Mouse (Mus musculus) liver, adult 2 months (tissue): ENCODE measurements around the gene Cir1. TPM values are rescaled to one million over a fixed set of nuclear protein-coding genes. Genes with fewer than 3 reads are reported as not detected.

Experiments
- DNase-seq: peaks from one replicate; pipeline ENCODE4 v3.0.0-alpha.2; 2011; ENCODE audit warnings: low read depth, low spot score; ENCODE audit errors: extremely low read depth
- H3K27ac ChIP-seq: fragments of 200-500 bp; replicated peaks from 2 replicates; pipeline ENCODE4 v1.5.1; 2012; ENCODE audit warnings: low read depth, mild to moderate bottlenecking, control low read depth, inconsistent platforms, low read length; ENCODE audit not compliant: insufficient read depth
- H3K27me3 ChIP-seq: fragments of 200-500 bp; 2 replicates; pipeline ENCODE4 v1.6.1; 2012; ENCODE audit warnings: mild to moderate bottlenecking, moderate library complexity, low read length, inconsistent platforms; ENCODE audit not compliant: control insufficient read depth, insufficient read depth
- H3K36me3 ChIP-seq: fragments of 200-500 bp; 2 replicates; pipeline ENCODE4 v1.6.1; 2012; ENCODE audit warnings: low read length, inconsistent platforms; ENCODE audit not compliant: control insufficient read depth, insufficient read depth
- H3K4me1 ChIP-seq: fragments of 200-500 bp; 2 replicates; pipeline ENCODE4 v1.6.1; 2011; ENCODE audit warnings: low read length; ENCODE audit not compliant: control insufficient read depth, insufficient read depth
- H3K4me3 ChIP-seq: fragments of 200-500 bp; 2 replicates; pipeline ENCODE4 v1.5.1; 2011; ENCODE audit warnings: low read depth, mild to moderate bottlenecking, control low read depth, low read length, moderate library complexity; ENCODE audit not compliant: insufficient read depth
- H3K79me2 ChIP-seq: fragments of 200-500 bp; 2 replicates; pipeline ENCODE4 v1.6.1; 2012; ENCODE audit warnings: inconsistent platforms, mild to moderate bottlenecking, low read length, moderate library complexity; ENCODE audit not compliant: control insufficient read depth, insufficient read depth
- H3K9ac ChIP-seq: fragments of 200-500 bp; 2 replicates; pipeline ENCODE4 v1.6.1; 2012; ENCODE audit warnings: low read depth, mild to moderate bottlenecking, control low read depth, inconsistent platforms, low read length
- CTCF ChIP-seq: fragments of 200-500 bp; IDR thresholded peaks from 2 replicates; pipeline ENCODE4 v1.5.1; 2011; ENCODE audit warnings: low read depth, low read length, control low read depth
- POLR2A ChIP-seq: fragments of 200-500 bp; IDR thresholded peaks from 2 replicates; pipeline ENCODE4 v1.6.1; 2011; ENCODE audit warnings: low read length, control low read depth; ENCODE audit not compliant: insufficient read depth; ENCODE audit errors: extremely low read depth
- WGBS: fragments of 180-500 bp; shearing (Covaris S2); methylation state at CpG from one replicate; pipeline ENCODE4 v1.1.7; 2018; 5-methylcytosine and 5-hydroxymethylcytosine counted together
- polyA plus RNA-seq: library from polyadenylated mRNA; depleted of rRNA; stranded (reverse); fragments of >200 nt; gene quantifications from 2 replicates; pipeline ENCODE4 v1.2.3, GENCODE M21; 2012
- total RNA-seq: library from RNA; depleted of rRNA; stranded (reverse); fragments of >200 nt; gene quantifications from 2 replicates; pipeline ENCODE4 v1.2.3, GENCODE M21; 2014

Gene Cir1
- total and polyA plus RNA-seq, 2 experiments = 2.0 to 11.9 TPM

DNA sequence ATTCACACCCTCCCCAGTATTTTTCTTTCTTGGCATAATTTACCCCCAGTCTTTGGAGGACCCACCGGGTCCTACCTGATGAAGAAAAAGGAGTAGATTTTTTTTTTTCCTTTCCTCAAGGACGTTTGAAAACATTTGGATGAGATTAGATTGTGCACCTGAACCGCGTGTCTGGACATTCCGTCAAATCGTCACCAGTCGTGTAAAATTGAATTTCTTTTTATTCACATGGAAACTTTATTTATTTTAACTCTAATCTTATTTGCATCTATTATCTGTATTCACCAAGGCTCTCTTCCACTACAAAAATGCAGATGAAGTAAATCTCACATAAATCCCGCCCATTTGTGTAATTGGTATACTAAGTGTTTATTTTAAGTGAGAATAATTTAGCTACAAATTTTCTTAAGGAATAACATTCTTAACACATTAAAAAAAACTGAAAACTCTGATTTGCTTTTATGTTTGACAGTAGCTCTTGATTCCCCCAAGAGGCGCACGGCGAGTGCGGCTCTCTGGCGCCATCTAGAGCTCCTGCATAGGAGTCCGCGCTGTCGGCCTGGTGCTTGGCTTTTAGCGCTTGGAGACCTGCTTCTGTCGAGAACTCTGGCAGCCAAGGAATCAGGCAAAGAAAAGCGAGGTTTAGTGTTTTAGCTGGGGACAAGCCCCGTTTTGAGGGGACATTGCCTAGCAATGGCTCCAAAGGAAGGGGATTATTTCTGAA, 34.2 kb downstream of the Cir1 start:
- H3K4me3 ChIP-seq = no peak overlapping the region
- H3K4me1 ChIP-seq = peaks cover 3% of the 10 kb centered on the region
- peaks cover 45% of the 10 kb centered on the region for H3K27me3 ChIP-seq
- WGBS = 4% methylated on average over 20 of the region's 20 CpGs
- no peak overlapping the region for H3K9ac ChIP-seq
- H3K79me2 ChIP-seq = no peaks in the 10 kb centered on the region
- H3K36me3 ChIP-seq = no peaks in the 10 kb centered on the region
- DNase-seq = peak; percentile 67
- TF ChIP-seq POLR2A (no peak), CTCF (peak; percentile 98)
- H3K27ac ChIP-seq = no peak overlapping the region

GRCm38 (mm10) chr2:73277709-73278075, 34.8 kb downstream of the Cir1 start:
- no peak for TF ChIP-seq POLR2A
- TF ChIP-seq CTCF = no peak
- no peak overlapping the region for H3K27ac ChIP-seq
- H3K27me3 ChIP-seq = peaks cover 51% of the 10 kb centered on the region
- H3K79me2 ChIP-seq = no peaks in the 10 kb centered on the region
- H3K4me3 ChIP-seq = no peak overlapping the region
- no peak for DNase-seq
- H3K36me3 ChIP-seq = no peaks in the 10 kb centered on the region
- WGBS = 8% methylated on average over 18 of the region's 18 CpGs
- no peak overlapping the region for H3K9ac ChIP-seq
- H3K4me1 ChIP-seq = peaks cover 7% of the 10 kb centered on the region

- H3K4me3 ChIP-seq = no peak overlapping the region
- TF ChIP-seq CTCF = no peak
- TF ChIP-seq POLR2A = no peak
Measured at GRCm38 (mm10) chr2:73277021-73277708, 35.3 kb downstream of the Cir1 start.

GRCm38 (mm10) chr2:73276141-73276571, 36.3 kb downstream of the Cir1 start:
- H3K9ac ChIP-seq = no peak overlapping the region
- no peaks in the 10 kb centered on the region for H3K79me2 ChIP-seq
- no peak overlapping the region for H3K27ac ChIP-seq
- H3K36me3 ChIP-seq = no peaks in the 10 kb centered on the region
- 3% methylated on average over 6 of the region's 6 CpGs for WGBS
- peaks cover 13% of the 10 kb centered on the region for H3K4me1 ChIP-seq
- DNase-seq = no peak
- TF ChIP-seq CTCF = no peak
- TF ChIP-seq POLR2A = no peak
- H3K4me3 ChIP-seq = no peak overlapping the region
- H3K27me3 ChIP-seq = peaks cover 60% of the 10 kb centered on the region

More at GRCm38 (mm10) chr2:73277021-73277708, 35.3 kb downstream of the Cir1 start:
- WGBS = 3% methylated on average over 38 of the region's 38 CpGs
- no peak overlapping the region for H3K27ac ChIP-seq
- H3K27me3 ChIP-seq = peaks cover 54% of the 10 kb centered on the region
- DNase-seq = no peak
- no peaks in the 10 kb centered on the region for H3K79me2 ChIP-seq
- no peaks in the 10 kb centered on the region for H3K36me3 ChIP-seq
- no peak overlapping the region for H3K9ac ChIP-seq
- peaks cover 10% of the 10 kb centered on the region for H3K4me1 ChIP-seq

- WGBS = 16% methylated on average over 8 of the region's 8 CpGs
- Histone ChIP-seq H3K27ac (no peak overlapping the region), H3K27me3 (peaks cover 59% of the 10 kb centered on the region), H3K36me3 (no peaks in the 10 kb centered on the region), H3K4me1 (peaks cover 13% of the 10 kb centered on the region), H3K9ac (no peak overlapping the region), H3K4me3 (no peak overlapping the region), H3K79me2 (no peaks in the 10 kb centered on the region)
- DNase-seq = no peak
- TF ChIP-seq CTCF (no peak), POLR2A (no peak)
Measured at GRCm38 (mm10) chr2:73275261-73276040, 37.0 kb downstream of the Cir1 start.
